Mouse (Mus musculus): Measurements from ENCODE around the gene Card10.

GRCm38 (mm10) chr15:78770234-78770982, 32.4 kb downstream of the Card10 start:
- TF ChIP-seq POLR2A (IDR thresholded peaks at IDR 0.05; ENCODE audit: low read depth, low read length) = no peak
- no peak for TF ChIP-seq CTCF (IDR thresholded peaks at IDR 0.05; ENCODE audit: extremely low read depth, insufficient read length, insufficient replicate concordance, low read depth, low read length)

All from small intestine, adult 2 months (tissue).